Mouse (Mus musculus): ENCODE measurements at regions not wholly inside any gene's neighbourhood (a gene's known extent, or its start where the extent isn't known, plus 50 kb on each side); places are given as distances from the start of the nearest gene placed in this dataset.

- DNase-seq: peak; percentile 18 to 56
Measured at GRCm38 (mm10) chr1:138343451-138343850, 69.9 kb downstream of the Atp6v1g3 start.

DNA sequence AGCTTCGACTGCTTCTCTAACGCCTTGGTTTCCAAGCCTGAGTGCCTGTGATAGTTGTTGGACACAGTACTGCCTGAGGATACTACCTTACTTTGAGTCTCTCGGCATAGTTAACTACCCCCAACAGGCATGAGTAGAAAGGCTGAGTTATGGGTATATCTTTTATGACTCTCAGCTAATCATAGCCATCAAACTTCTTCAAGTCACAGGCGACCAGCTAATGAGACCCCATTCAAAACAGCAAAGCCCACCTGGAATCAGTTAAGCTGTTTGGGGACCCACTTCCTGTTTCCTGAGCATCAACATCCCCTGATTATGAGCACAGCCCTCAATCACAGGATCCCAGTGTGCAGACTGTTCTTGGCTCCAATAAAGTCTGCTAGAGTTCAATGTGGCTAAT is 71.4 kb downstream of the Atp6v1g3 start:
- DNase-seq: no peak

GRCm38 (mm10) chr1:138345992-138346391 is 72.5 kb downstream of the Atp6v1g3 start:
- DNase-seq: no peak

- peak; percentile 44 to 57 for DNase-seq
Measured at GRCm38 (mm10) chr1:138346904-138347303, 73.4 kb downstream of the Atp6v1g3 start.

DNA sequence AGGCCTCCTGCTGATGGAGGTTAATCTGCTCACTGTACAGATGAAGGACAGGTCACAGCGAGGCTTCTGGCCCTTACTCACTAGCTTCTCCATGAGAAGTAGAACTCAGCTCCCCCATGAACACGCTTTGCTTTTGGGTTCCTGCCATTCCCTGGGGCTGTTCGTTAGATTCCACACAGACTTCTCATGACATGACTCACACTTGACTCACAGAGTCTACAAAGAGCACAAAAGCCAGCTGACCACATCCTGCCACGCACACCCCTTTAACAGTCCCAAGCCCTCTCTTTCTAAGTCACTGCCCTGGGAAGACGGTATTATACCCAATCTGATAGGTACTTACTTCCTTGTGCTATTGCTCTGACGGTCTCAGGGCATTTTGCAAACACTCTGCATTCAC is 74.9 kb downstream of the Atp6v1g3 start:
- DNase-seq: no peak

GRCm38 (mm10) chr1:138349099-138349498 is 75.6 kb downstream of the Atp6v1g3 start:
- DNase-seq: no peak

- DNase-seq: no peak
Measured at GRCm38 (mm10) chr1:138356407-138356806, 82.9 kb downstream of the Atp6v1g3 start.

DNA sequence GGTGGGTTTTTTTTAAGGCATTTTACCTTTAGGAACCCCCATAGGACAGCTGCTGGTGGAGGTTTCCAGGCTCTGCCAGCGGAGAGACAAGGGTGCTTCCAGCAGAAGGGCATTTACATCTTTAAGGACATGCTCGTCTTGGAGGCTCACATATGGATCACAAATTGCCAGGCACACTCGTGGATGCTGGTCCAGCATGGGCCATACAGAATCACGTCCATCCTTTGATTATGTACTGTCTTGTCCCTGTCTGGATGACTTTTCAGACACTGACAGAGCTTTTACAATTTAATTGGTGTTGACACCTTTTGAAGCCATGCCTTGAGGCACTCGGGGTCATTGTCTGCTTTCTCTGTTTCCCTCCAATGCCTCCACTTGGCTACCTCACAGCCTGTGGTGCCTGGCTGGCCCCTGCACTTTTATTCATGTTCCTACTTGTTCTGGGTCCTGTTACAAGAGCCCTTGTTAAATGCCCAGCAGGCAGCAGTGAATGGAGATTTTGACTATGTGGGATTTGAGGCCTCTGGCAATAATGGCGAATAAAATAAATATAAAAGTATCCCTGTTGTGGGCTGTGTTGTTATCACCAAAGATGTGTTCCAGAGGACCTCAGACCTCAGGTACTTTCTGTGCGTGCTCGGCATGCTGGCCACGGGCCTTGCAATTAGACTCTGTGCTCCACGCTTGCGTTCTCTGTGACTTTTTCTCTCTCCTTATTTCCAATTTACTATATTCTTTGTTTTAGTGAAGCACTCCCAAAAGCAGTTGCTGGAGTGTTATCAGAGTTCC is 89.3 kb downstream of the Atp6v1g3 start:
- DNase-seq: no peak

DNA sequence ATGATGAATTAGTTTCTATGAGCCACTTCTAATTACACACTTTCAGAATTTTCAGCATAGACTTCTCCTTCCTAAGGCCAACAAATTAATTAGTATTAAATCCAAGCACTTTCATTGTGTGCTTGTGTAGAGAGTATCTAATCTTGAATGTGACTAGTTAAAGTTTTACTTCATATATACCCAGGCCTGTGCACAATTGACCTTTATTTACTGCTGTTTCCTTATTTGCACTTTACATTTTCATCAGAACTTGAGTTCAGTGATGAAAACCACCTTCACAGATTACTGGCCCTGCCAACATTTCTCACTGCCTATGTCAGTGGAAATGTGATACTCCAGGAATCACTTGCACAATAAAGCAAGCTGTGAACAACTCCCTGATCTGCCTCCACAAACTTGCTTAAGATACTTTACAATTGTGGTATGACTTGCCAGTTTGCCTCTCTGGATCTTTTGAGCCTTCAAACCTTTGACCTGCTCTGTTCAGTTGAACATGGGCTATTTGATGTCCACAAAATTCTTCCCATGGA is 96.5 kb downstream of the Atp6v1g3 start:
- DNase-seq: no peak

GRCm38 (mm10) chr1:138371474-138371873 is 97.9 kb downstream of the Atp6v1g3 start:
- no peak for DNase-seq

DNA sequence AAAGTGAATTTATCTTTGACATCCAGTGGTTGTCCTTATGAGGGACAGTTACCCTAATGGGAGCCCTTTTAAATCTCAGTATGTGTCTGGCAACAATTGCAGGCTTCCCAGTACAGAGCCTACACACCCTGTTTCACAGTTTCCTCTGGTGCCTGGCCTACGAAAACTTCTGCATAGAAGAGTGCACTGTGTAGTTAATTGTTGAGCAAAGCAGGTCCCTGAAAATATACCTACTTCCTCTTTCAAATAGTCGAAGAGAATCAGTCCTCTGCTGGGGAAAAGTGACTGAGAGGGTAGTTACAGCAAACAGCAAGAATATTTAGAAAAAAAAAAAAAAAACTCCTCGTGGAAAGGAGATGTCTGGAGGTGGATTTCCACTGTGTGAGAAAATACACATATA is 110.6 kb downstream of the Atp6v1g3 start:
- DNase-seq: no peak

DNA sequence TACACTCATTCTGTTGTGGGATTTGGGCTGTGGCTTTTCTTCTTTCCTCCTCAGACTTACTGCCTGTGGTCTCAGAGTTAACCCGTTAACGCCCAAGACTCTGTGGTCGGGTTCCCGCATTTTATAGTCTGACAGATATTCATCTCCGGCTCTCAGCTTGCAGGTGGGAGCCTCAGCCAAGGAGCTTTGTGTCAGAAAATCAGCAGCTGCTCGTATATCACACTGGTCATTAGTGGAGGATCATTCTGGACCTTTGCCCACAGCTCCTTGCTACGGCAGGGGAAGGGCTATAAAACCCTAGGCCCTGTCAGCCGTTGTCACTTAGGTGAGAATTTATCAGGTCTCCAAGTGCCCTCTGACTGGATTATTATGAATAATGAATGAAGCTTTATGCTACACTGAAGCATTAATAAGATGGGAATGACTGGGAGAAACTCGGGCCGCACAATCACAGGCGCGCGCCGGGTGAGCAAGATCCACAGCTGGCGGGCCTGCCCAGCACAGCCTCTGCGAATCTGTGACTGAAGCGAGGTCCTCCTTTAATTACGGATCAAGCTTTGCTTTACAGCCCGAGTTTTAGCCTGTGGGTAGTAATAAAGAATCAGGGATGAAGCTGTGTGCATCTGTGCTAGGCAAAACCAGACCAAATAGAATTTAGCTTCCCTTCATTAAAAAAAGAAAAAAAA is 111.8 kb downstream of the Atp6v1g3 start:
- DNase-seq: peak in 1 of 2 experiments; percentile 11

GRCm38 (mm10) chr1:138386001-138386400 is 112.5 kb downstream of the Atp6v1g3 start:
- no peak for DNase-seq

- DNase-seq: no peak
Measured at GRCm38 (mm10) chr1:138388634-138389033, 115.1 kb downstream of the Atp6v1g3 start.

DNA sequence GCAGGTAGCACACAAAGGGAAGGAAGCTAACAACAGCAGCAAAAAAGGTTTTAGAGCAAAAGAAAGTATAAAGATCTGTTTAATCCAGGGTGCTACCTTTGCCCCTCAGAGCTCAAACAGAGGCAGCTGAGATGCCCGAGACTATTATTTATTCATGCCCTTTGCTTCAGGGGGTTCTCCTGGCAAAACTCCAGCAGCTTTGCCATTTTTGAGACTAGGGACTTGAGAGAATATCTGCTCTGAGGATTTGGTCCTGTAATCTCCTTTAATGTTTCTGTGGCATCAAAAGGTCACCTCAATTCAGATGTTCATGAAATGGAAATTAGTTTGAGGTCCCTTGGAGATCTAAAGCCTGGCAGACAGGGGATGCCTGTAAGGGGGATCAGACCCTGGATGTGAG is 116.1 kb downstream of the Atp6v1g3 start:
- no peak for DNase-seq

DNA sequence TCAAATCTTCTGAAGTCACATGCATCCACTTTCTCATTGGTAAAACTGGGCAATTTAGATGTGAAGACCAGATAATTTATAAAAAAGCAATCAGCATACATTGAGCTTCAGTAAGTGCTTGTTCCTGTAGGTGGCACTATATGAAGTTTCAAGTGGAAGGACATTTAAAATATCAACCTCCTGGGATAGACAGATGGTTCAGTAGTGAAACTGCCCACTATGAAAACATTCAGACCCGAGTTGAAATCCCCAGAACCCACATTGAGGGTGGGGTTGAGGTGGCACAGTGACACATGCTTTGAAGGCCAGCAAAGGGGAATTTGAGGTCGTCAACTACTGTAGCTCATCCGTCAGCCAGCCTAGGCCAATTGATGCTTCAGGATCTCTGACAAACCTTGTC is 145.1 kb downstream of the Atp6v1g3 start:
- peak in 1 of 2 experiments; percentile 3 for DNase-seq

GRCm38 (mm10) chr1:138427416-138427815 is 153.9 kb downstream of the Atp6v1g3 start:
- peak; percentile 13 to 30 for DNase-seq
